Mouse (Mus musculus) midbrain, embryonic 16.5 days (tissue): ENCODE results near the gene Apol7e. TPM values are rescaled to one million over a fixed set of nuclear protein-coding genes. Genes with fewer than 3 reads are reported as not detected.

Experiments
- ATAC-seq: fragments of 200-750 bp; cut with Nextera tagmentation; 2 replicates; pipeline ENCODE4 v1.8.0; 2017; ENCODE audit warnings: moderate TSS enrichment
- H3K27ac ChIP-seq: fragments of 300-500 bp; sonication (generic); 2 replicates; pipeline ENCODE4 v1.5.1; 2014; ENCODE audit warnings: mild to moderate bottlenecking, low read length, mixed read lengths
- H3K27me3 ChIP-seq: fragments of 300-500 bp; sonication (generic); 2 replicates; pipeline ENCODE4 v1.6.1; 2014; ENCODE audit warnings: low read depth, low read length, mixed read lengths; ENCODE audit not compliant: control insufficient read depth, insufficient read depth
- H3K36me3 ChIP-seq: fragments of 300-500 bp; sonication (generic); 2 replicates; pipeline ENCODE4 v1.6.1; 2014; ENCODE audit warnings: mild to moderate bottlenecking, low read length, moderate library complexity, mixed read lengths; ENCODE audit not compliant: control insufficient read depth, insufficient read depth
- H3K4me1 ChIP-seq: fragments of 300-500 bp; sonication (generic); 2 replicates; pipeline ENCODE4 v1.6.1; 2014; ENCODE audit warnings: mild to moderate bottlenecking, low read length, mixed read lengths; ENCODE audit not compliant: control insufficient read depth, insufficient read depth
- H3K4me2 ChIP-seq: fragments of 300-500 bp; sonication (generic); 2 replicates; pipeline ENCODE4 v1.6.1; 2014; ENCODE audit warnings: mild to moderate bottlenecking, low read length, mixed read lengths
- H3K4me3 ChIP-seq: fragments of 300-500 bp; sonication (generic); 2 replicates; pipeline ENCODE4 v1.5.1; 2014; ENCODE audit warnings: low read depth, mild to moderate bottlenecking, low read length, moderate library complexity, mixed read lengths
- H3K9ac ChIP-seq: fragments of 300-500 bp; sonication (generic); 2 replicates; pipeline ENCODE4 v1.6.1; 2014; ENCODE audit warnings: low read depth, low read length, mixed read lengths
- H3K9me3 ChIP-seq: fragments of 300-500 bp; sonication (generic); replicated peaks from 2 replicates; pipeline ENCODE4 v1.6.1; 2014; ENCODE audit warnings: mild to moderate bottlenecking, low read length, mixed read lengths; ENCODE audit not compliant: control insufficient read depth, poor library complexity, severe bottlenecking
- WGBS: fragments of 180-500 bp; shearing (Covaris S2); extraction: QIAGEN DNeasy Blood & Tissue Kit; methylation state at CpG from one replicate; pipeline ENCODE4 v1.1.7; 2014; 5-methylcytosine and 5-hydroxymethylcytosine counted together
- polyA plus RNA-seq: library from polyadenylated mRNA; unstranded; fragments of >200 nt; fragmentation: Nextera tagmentation; extraction: Ambion mirVana; gene quantifications from 2 replicates; pipeline ENCODE4 v1.2.1, GENCODE M21; 2015

The Apol7e gene
- polyA plus RNA-seq, 1 experiment from 2014 or later, result not detected

- Histone ChIP-seq H3K4me2 (no peak overlapping the region), H3K36me3 (no peaks in the 10 kb centered on the region), H3K4me3 (no peak overlapping the region), H3K4me1 (peaks cover 3% of the 10 kb centered on the region; the same call in 1 of the 2 replicates), H3K27ac (no peak overlapping the region), H3K27me3 (no peaks in the 10 kb centered on the region), H3K9ac (no peak overlapping the region), H3K9me3 (no peaks in the 10 kb centered on the region)
- no peak for ATAC-seq
- 90% methylated on average over 10 of the region's 10 CpGs for WGBS
Observed at GRCm38 (mm10) chr15:77749717-77750116, 51.1 kb downstream of the Apol7e start.

GRCm38 (mm10) chr15:77750461-77750860 lies 51.8 kb downstream of the Apol7e start:
- no peak for ATAC-seq
- Histone ChIP-seq H3K4me2 (no peak overlapping the region), H3K27ac (no peak overlapping the region), H3K36me3 (no peaks in the 10 kb centered on the region), H3K9ac (no peak overlapping the region), H3K4me3 (no peak overlapping the region), H3K27me3 (no peaks in the 10 kb centered on the region), H3K4me1 (peaks cover 3% of the 10 kb centered on the region; the same call in 1 of the 2 replicates), H3K9me3 (no peaks in the 10 kb centered on the region)
- 30% methylated on average over 1 of the region's 1 CpGs for WGBS

- H3K9me3 ChIP-seq, result no peaks in the 10 kb centered on the region
- no peak overlapping the region for H3K9ac ChIP-seq
- H3K4me2 ChIP-seq, result no peak overlapping the region
- H3K27me3 ChIP-seq, result no peaks in the 10 kb centered on the region
- no peak overlapping the region for H3K27ac ChIP-seq
- no peak overlapping the region for H3K4me3 ChIP-seq
- H3K4me1 ChIP-seq, result peaks cover 3% of the 10 kb centered on the region; the same call in 1 of the 2 replicates
- no peak for ATAC-seq
- WGBS, result 56% methylated on average over 11 of the region's 11 CpGs
- no peaks in the 10 kb centered on the region for H3K36me3 ChIP-seq
Observed at GRCm38 (mm10) chr15:77752443-77752842, 53.8 kb downstream of the Apol7e start.

GRCm38 (mm10) chr15:77755132-77755531 lies 56.5 kb downstream of the Apol7e start:
- H3K9me3 ChIP-seq, result no peaks in the 10 kb centered on the region
- H3K27me3 ChIP-seq, result no peaks in the 10 kb centered on the region
- peaks cover 3% of the 10 kb centered on the region; the same call in 1 of the 2 replicates for H3K4me1 ChIP-seq
- H3K36me3 ChIP-seq, result no peaks in the 10 kb centered on the region
- no peak overlapping the region for H3K27ac ChIP-seq
- H3K4me3 ChIP-seq, result no peak overlapping the region
- no peak overlapping the region for H3K9ac ChIP-seq
- no peak for ATAC-seq
- H3K4me2 ChIP-seq, result no peak overlapping the region
- WGBS, result 55% methylated on average over 2 of the region's 2 CpGs

- Histone ChIP-seq H3K4me1 (peaks cover 3% of the 10 kb centered on the region; the same call in 1 of the 2 replicates), H3K9ac (no peak overlapping the region), H3K9me3 (no peaks in the 10 kb centered on the region), H3K4me2 (no peak overlapping the region), H3K4me3 (no peak overlapping the region), H3K27ac (no peak overlapping the region), H3K36me3 (no peaks in the 10 kb centered on the region; the same call in 1 of the 2 replicates), H3K27me3 (no peaks in the 10 kb centered on the region)
- no peak for ATAC-seq
- 63% methylated on average over 2 of the region's 2 CpGs for WGBS
Observed at GRCm38 (mm10) chr15:77756081-77756480, 57.4 kb downstream of the Apol7e start.

GRCm38 (mm10) chr15:77756848-77757247 lies 58.2 kb downstream of the Apol7e start, which contains the start of gene Apol8:
TSS of gene Apol8 (minus strand) at chr15:77757003.
- Histone ChIP-seq H3K4me2 (no peak within 1 kb of the TSS), H3K27me3 (no peaks in the 10 kb centered on the region), H3K36me3 (peaks cover 3% of the 10 kb centered on the region; the same call in 1 of the 2 replicates), H3K9me3 (no peaks in the 10 kb centered on the region), H3K9ac (no peak within 1 kb of the TSS), H3K4me1 (peaks cover 3% of the 10 kb centered on the region; the same call in 1 of the 2 replicates), H3K4me3 (no peak within 1 kb of the TSS), H3K27ac (no peak within 1 kb of the TSS)
- WGBS, result 8% methylated on average over 9 of the region's 9 CpGs
- ATAC-seq, result no peak

GRCm38 (mm10) chr15:77757586-77758226 lies 59.0 kb downstream of the Apol7e start:
- H3K4me2 ChIP-seq, result no peak overlapping the region
- H3K9me3 ChIP-seq, result no peaks in the 10 kb centered on the region
- H3K27ac ChIP-seq, result no peak overlapping the region
- no peak overlapping the region for H3K9ac ChIP-seq
- no peak overlapping the region for H3K4me3 ChIP-seq
- peaks cover 3% of the 10 kb centered on the region; the same call in 1 of the 2 replicates for H3K36me3 ChIP-seq
- no peaks in the 10 kb centered on the region for H3K4me1 ChIP-seq
- H3K27me3 ChIP-seq, result no peaks in the 10 kb centered on the region
- 83% methylated on average over 4 of the region's 4 CpGs for WGBS
- ATAC-seq, result no peak

- Histone ChIP-seq H3K9ac (no peak overlapping the region), H3K9me3 (no peaks in the 10 kb centered on the region), H3K36me3 (peaks cover 17% of the 10 kb centered on the region), H3K4me2 (no peak overlapping the region), H3K27me3 (no peaks in the 10 kb centered on the region), H3K4me3 (no peak overlapping the region), H3K4me1 (no peaks in the 10 kb centered on the region), H3K27ac (no peak overlapping the region)
- no peak for ATAC-seq
- WGBS, result 92% methylated on average over 6 of the region's 16 CpGs
Observed at GRCm38 (mm10) chr15:77760037-77760436, 61.4 kb downstream of the Apol7e start.

- Histone ChIP-seq H3K9ac (no peak overlapping the region), H3K4me3 (no peak overlapping the region), H3K9me3 (no peaks in the 10 kb centered on the region), H3K4me1 (no peaks in the 10 kb centered on the region), H3K4me2 (no peak overlapping the region), H3K27ac (no peak overlapping the region), H3K27me3 (no peaks in the 10 kb centered on the region), H3K36me3 (peaks cover 19% of the 10 kb centered on the region)
- no peak for ATAC-seq
- WGBS, result 98% methylated on average over 7 of the region's 7 CpGs
Observed at GRCm38 (mm10) chr15:77761083-77761482, 62.4 kb downstream of the Apol7e start.
